Mouse (Mus musculus): ENCODE data around the gene 4930558K02Rik. TPM values are rescaled to one million over a fixed set of nuclear protein-coding genes. Genes with fewer than 3 reads are reported as not detected.

Gene 4930558K02Rik
- polyA plus RNA-seq, 1 experiment from 2014 or later = not detected

GRCm38 (mm10) chr1:161942082-161942481 is 37.4 kb downstream of the 4930558K02Rik start:
- no peaks in the 10 kb centered on the region for H3K9me3 ChIP-seq (ENCODE audit: control insufficient read depth, low read length)
- ATAC-seq (ENCODE audit: low FRiP score) (no peak), DNase-seq (ENCODE audit: low spot score) (no peak)
- no peak overlapping the region for H3K9ac ChIP-seq (ENCODE audit: low read depth, low read length)
- no peak overlapping the region for H3K4me2 ChIP-seq (replicated peaks; ENCODE audit: low read depth, low read length)
- no peaks in the 10 kb centered on the region for H3K27me3 ChIP-seq (ENCODE audit: control insufficient read depth, insufficient read depth, low read length)
- WGBS = 94% methylated on average over 2 of the region's 2 CpGs
- no peaks in the 10 kb centered on the region for H3K4me1 ChIP-seq (replicated peaks; ENCODE audit: control insufficient read depth, insufficient read depth, low read length)
- no peaks in the 10 kb centered on the region for H3K36me3 ChIP-seq (ENCODE audit: control insufficient read depth, insufficient read depth, low read length)
- H3K4me3 ChIP-seq (ENCODE audit: low read depth, low read length) = no peak overlapping the region
- no peak overlapping the region for H3K27ac ChIP-seq (ENCODE audit: low read depth, low read length)

- Histone ChIP-seq H3K9ac (ENCODE audit: low read depth, low read length) (no peak overlapping the region), H3K4me3 (ENCODE audit: low read depth, low read length) (no peak overlapping the region), H3K4me1 (replicated peaks; ENCODE audit: control insufficient read depth, insufficient read depth, low read length) (no peaks in the 10 kb centered on the region), H3K27me3 (ENCODE audit: control insufficient read depth, insufficient read depth, low read length) (no peaks in the 10 kb centered on the region), H3K4me2 (replicated peaks; ENCODE audit: low read depth, low read length) (no peak overlapping the region), H3K36me3 (ENCODE audit: control insufficient read depth, insufficient read depth, low read length) (no peaks in the 10 kb centered on the region), H3K27ac (ENCODE audit: low read depth, low read length) (no peak overlapping the region), H3K9me3 (ENCODE audit: control insufficient read depth, low read length) (no peaks in the 10 kb centered on the region)
- DNase-seq (ENCODE audit: low spot score) = no peak
- ATAC-seq (ENCODE audit: low FRiP score) = no peak
- whole genome bisulfite sequencing = 90% methylated on average over 4 of the region's 4 CpGs
These were observed 47.1 kb downstream of the 4930558K02Rik start for GRCm38 (mm10) chr1:161932286-161932685.

GRCm38 (mm10) chr1:161931817-161932216 is 47.6 kb downstream of the 4930558K02Rik start:
- DNase-seq (ENCODE audit: low spot score) = no peak
- no peaks in the 10 kb centered on the region for H3K9me3 ChIP-seq (ENCODE audit: control insufficient read depth, low read length)
- no peak overlapping the region for H3K4me2 ChIP-seq (replicated peaks; ENCODE audit: low read depth, low read length)
- H3K4me1 ChIP-seq (replicated peaks; ENCODE audit: control insufficient read depth, insufficient read depth, low read length) = no peaks in the 10 kb centered on the region
- H3K36me3 ChIP-seq (ENCODE audit: control insufficient read depth, insufficient read depth, low read length) = no peaks in the 10 kb centered on the region
- no peak overlapping the region for H3K27ac ChIP-seq (ENCODE audit: low read depth, low read length)
- 90% methylated on average over 10 of the region's 10 CpGs for WGBS
- H3K9ac ChIP-seq (ENCODE audit: low read depth, low read length) = no peak overlapping the region
- ATAC-seq (ENCODE audit: low FRiP score) = no peak
- H3K4me3 ChIP-seq (ENCODE audit: low read depth, low read length) = no peak overlapping the region
- no peaks in the 10 kb centered on the region for H3K27me3 ChIP-seq (ENCODE audit: control insufficient read depth, insufficient read depth, low read length)

GRCm38 (mm10) chr1:161931313-161931712 is 48.1 kb downstream of the 4930558K02Rik start:
- WGBS = 73% methylated on average over 4 of the region's 4 CpGs
- no peak overlapping the region for H3K4me2 ChIP-seq (replicated peaks; ENCODE audit: low read depth, low read length)
- DNase-seq (ENCODE audit: low spot score) (no peak), ATAC-seq (ENCODE audit: low FRiP score) (no peak)
- H3K27ac ChIP-seq (ENCODE audit: low read depth, low read length) = no peak overlapping the region
- H3K36me3 ChIP-seq (ENCODE audit: control insufficient read depth, insufficient read depth, low read length) = no peaks in the 10 kb centered on the region
- H3K4me3 ChIP-seq (ENCODE audit: low read depth, low read length) = no peak overlapping the region
- no peaks in the 10 kb centered on the region for H3K27me3 ChIP-seq (ENCODE audit: control insufficient read depth, insufficient read depth, low read length)
- no peak overlapping the region for H3K9ac ChIP-seq (ENCODE audit: low read depth, low read length)
- no peaks in the 10 kb centered on the region for H3K4me1 ChIP-seq (replicated peaks; ENCODE audit: control insufficient read depth, insufficient read depth, low read length)
- no peaks in the 10 kb centered on the region for H3K9me3 ChIP-seq (ENCODE audit: control insufficient read depth, low read length)

GRCm38 (mm10) chr1:161927976-161928375 is 51.5 kb downstream of the 4930558K02Rik start:
- ATAC-seq (ENCODE audit: low FRiP score) (no peak), DNase-seq (ENCODE audit: low spot score) (no peak)
- no peaks in the 10 kb centered on the region for H3K9me3 ChIP-seq (ENCODE audit: control insufficient read depth, low read length)
- no peaks in the 10 kb centered on the region for H3K4me1 ChIP-seq (replicated peaks; ENCODE audit: control insufficient read depth, insufficient read depth, low read length)
- H3K36me3 ChIP-seq (ENCODE audit: control insufficient read depth, insufficient read depth, low read length) = no peaks in the 10 kb centered on the region
- no peak overlapping the region for H3K4me2 ChIP-seq (replicated peaks; ENCODE audit: low read depth, low read length)
- H3K27me3 ChIP-seq (ENCODE audit: control insufficient read depth, insufficient read depth, low read length) = no peaks in the 10 kb centered on the region
- H3K27ac ChIP-seq (ENCODE audit: low read depth, low read length) = no peak overlapping the region
- WGBS = 93% methylated on average over 2 of the region's 2 CpGs
- no peak overlapping the region for H3K4me3 ChIP-seq (ENCODE audit: low read depth, low read length)
- H3K9ac ChIP-seq (ENCODE audit: low read depth, low read length) = no peak overlapping the region

GRCm38 (mm10) chr1:161925281-161925805 is 54.1 kb downstream of the 4930558K02Rik start:
- no peaks in the 10 kb centered on the region for H3K4me1 ChIP-seq (replicated peaks; ENCODE audit: control insufficient read depth, insufficient read depth, low read length)
- no peak overlapping the region for H3K9ac ChIP-seq (ENCODE audit: low read depth, low read length)
- H3K4me2 ChIP-seq (replicated peaks; ENCODE audit: low read depth, low read length) = no peak overlapping the region
- H3K36me3 ChIP-seq (ENCODE audit: control insufficient read depth, insufficient read depth, low read length) = no peaks in the 10 kb centered on the region
- ATAC-seq (ENCODE audit: low FRiP score) (no peak), DNase-seq (ENCODE audit: low spot score) (no peak)
- no peaks in the 10 kb centered on the region for H3K9me3 ChIP-seq (ENCODE audit: control insufficient read depth, low read length)
- H3K27ac ChIP-seq (ENCODE audit: low read depth, low read length) = no peak overlapping the region
- H3K4me3 ChIP-seq (ENCODE audit: low read depth, low read length) = no peak overlapping the region
- no peaks in the 10 kb centered on the region for H3K27me3 ChIP-seq (ENCODE audit: control insufficient read depth, insufficient read depth, low read length)
- 93% methylated on average over 13 of the region's 13 CpGs for WGBS

GRCm38 (mm10) chr1:161924321-161924720 is 55.1 kb downstream of the 4930558K02Rik start:
- no peaks in the 10 kb centered on the region for H3K4me1 ChIP-seq (replicated peaks; ENCODE audit: control insufficient read depth, insufficient read depth, low read length)
- 72% methylated on average over 3 of the region's 3 CpGs for WGBS
- no peaks in the 10 kb centered on the region for H3K36me3 ChIP-seq (ENCODE audit: control insufficient read depth, insufficient read depth, low read length)
- no peak overlapping the region for H3K4me3 ChIP-seq (ENCODE audit: low read depth, low read length)
- no peak overlapping the region for H3K27ac ChIP-seq (ENCODE audit: low read depth, low read length)
- no peak overlapping the region for H3K4me2 ChIP-seq (replicated peaks; ENCODE audit: low read depth, low read length)
- DNase-seq (ENCODE audit: low spot score) = no peak
- H3K27me3 ChIP-seq (ENCODE audit: control insufficient read depth, insufficient read depth, low read length) = no peaks in the 10 kb centered on the region
- no peaks in the 10 kb centered on the region for H3K9me3 ChIP-seq (ENCODE audit: control insufficient read depth, low read length)
- ATAC-seq (ENCODE audit: low FRiP score) = no peak
- no peak overlapping the region for H3K9ac ChIP-seq (ENCODE audit: low read depth, low read length)

- DNase-seq (ENCODE audit: low spot score) (no peak), ATAC-seq (ENCODE audit: low FRiP score) (no peak)
- WGBS = 77% methylated on average over 6 of the region's 6 CpGs
- Histone ChIP-seq H3K4me2 (replicated peaks; ENCODE audit: low read depth, low read length) (no peak overlapping the region), H3K4me3 (ENCODE audit: low read depth, low read length) (no peak overlapping the region), H3K36me3 (ENCODE audit: control insufficient read depth, insufficient read depth, low read length) (no peaks in the 10 kb centered on the region), H3K9me3 (ENCODE audit: control insufficient read depth, low read length) (no peaks in the 10 kb centered on the region), H3K27ac (ENCODE audit: low read depth, low read length) (no peak overlapping the region), H3K9ac (ENCODE audit: low read depth, low read length) (no peak overlapping the region), H3K4me1 (replicated peaks; ENCODE audit: control insufficient read depth, insufficient read depth, low read length) (no peaks in the 10 kb centered on the region), H3K27me3 (ENCODE audit: control insufficient read depth, insufficient read depth, low read length) (no peaks in the 10 kb centered on the region)
These were observed 57.5 kb downstream of the 4930558K02Rik start for GRCm38 (mm10) chr1:161921928-161922327.

GRCm38 (mm10) chr1:161920475-161921454 is 58.7 kb downstream of the 4930558K02Rik start:
- Histone ChIP-seq H3K9ac (ENCODE audit: low read depth, low read length) (no peak overlapping the region), H3K27ac (ENCODE audit: low read depth, low read length) (no peak overlapping the region), H3K9me3 (ENCODE audit: control insufficient read depth, low read length) (no peaks in the 10 kb centered on the region), H3K4me1 (replicated peaks; ENCODE audit: control insufficient read depth, insufficient read depth, low read length) (no peaks in the 10 kb centered on the region), H3K4me3 (ENCODE audit: low read depth, low read length) (no peak overlapping the region), H3K4me2 (replicated peaks; ENCODE audit: low read depth, low read length) (no peak overlapping the region), H3K36me3 (ENCODE audit: control insufficient read depth, insufficient read depth, low read length) (no peaks in the 10 kb centered on the region), H3K27me3 (ENCODE audit: control insufficient read depth, insufficient read depth, low read length) (no peaks in the 10 kb centered on the region)
- WGBS = 87% methylated on average over 9 of the region's 9 CpGs
- ATAC-seq (ENCODE audit: low FRiP score) (no peak), DNase-seq (ENCODE audit: low spot score) (no peak)
